Mouse (Mus musculus) stomach, postnatal 0 days (tissue): ENCODE data around the gene Spi1.

Source experiments
- CTCF ChIP-seq: IDR thresholded peaks from 2 replicates; pipeline ENCODE4 v1.5.1; 2016; ENCODE audit warnings: antibody characterized with exemption, low read depth, mild to moderate bottlenecking, moderate library complexity
- EP300 ChIP-seq: optimal IDR thresholded peaks from 2 replicates; pipeline ENCODE3; 2016; ENCODE audit warnings: antibody characterized with exemption

GRCm38 (mm10) chr2:91132035-91132434 lies 49.8 kb downstream of the Spi1 start:
- TF ChIP-seq CTCF (0 out of 2 replicates have a peak, but pooled peaks have one; percentile 7), EP300 (no peak)
